Mouse (Mus musculus): ENCODE measurements around the gene Sh2d1b2.
A peak's percentile ranks its signal among the peaks of the same experiment; 100 is the strongest.
"Not testable (repeated sequence)": the region's sequence is repeated elsewhere in the genome, so short reads cannot be mapped to it uniquely, and the experiment has no call there.

Gene Sh2d1b2

GRCm38 (mm10) chr1:170232688-170233087 is at the start of gene Sh2d1b2:
Sh2d1b2 (plus strand) TSS chr1:170232749.
- not testable (repeated sequence) for DNase-seq (ENCODE audit: low spot score)

- DNase-seq (ENCODE audit: low spot score) = no peak
Observed at GRCm38 (mm10) chr1:170185137-170185536, 47.4 kb upstream of the Sh2d1b2 start.

- DNase-seq (ENCODE audit: low spot score) = no peak
Observed at GRCm38 (mm10) chr1:170186531-170186930, 46.0 kb upstream of the Sh2d1b2 start.

- no peak for DNase-seq (ENCODE audit: low spot score)
Observed at GRCm38 (mm10) chr1:170188601-170189000, 43.9 kb upstream of the Sh2d1b2 start.

GRCm38 (mm10) chr1:170190225-170190624 is 42.3 kb upstream of the Sh2d1b2 start:
- no peak for DNase-seq (ENCODE audit: low spot score)

GRCm38 (mm10) chr1:170191925-170192324 is 40.6 kb upstream of the Sh2d1b2 start:
- no peak for DNase-seq (ENCODE audit: low spot score)

GRCm38 (mm10) chr1:170196211-170196610 is 36.3 kb upstream of the Sh2d1b2 start:
- DNase-seq (ENCODE audit: low spot score) = no peak

GRCm38 (mm10) chr1:170200379-170200778 is 32.2 kb upstream of the Sh2d1b2 start:
- peak; percentile 55 for DNase-seq (ENCODE audit: low spot score)

- no peak for DNase-seq (ENCODE audit: low spot score)
Observed at GRCm38 (mm10) chr1:170206395-170206794, 26.2 kb upstream of the Sh2d1b2 start.

- no peak for DNase-seq (ENCODE audit: low spot score)
Observed at GRCm38 (mm10) chr1:170213181-170213879, 19.2 kb upstream of the Sh2d1b2 start.

GRCm38 (mm10) chr1:170214383-170214756 is 18.2 kb upstream of the Sh2d1b2 start:
- DNase-seq (ENCODE audit: low spot score) = no peak

- DNase-seq (ENCODE audit: low spot score) = peak; percentile 91
Observed at GRCm38 (mm10) chr1:170214757-170215522, 17.6 kb upstream of the Sh2d1b2 start, which contains the start of gene Uhmk1. Uhmk1 (minus strand) TSS chr1:170215397.

- no peak for DNase-seq (ENCODE audit: low spot score)
Observed at GRCm38 (mm10) chr1:170215590-170215989, 17.0 kb upstream of the Sh2d1b2 start.

- DNase-seq (ENCODE audit: low spot score) = peak; percentile 46
Observed at GRCm38 (mm10) chr1:170218091-170218884, 14.3 kb upstream of the Sh2d1b2 start.

- DNase-seq (ENCODE audit: low spot score) = no peak
Observed at GRCm38 (mm10) chr1:170220351-170220750, 12.2 kb upstream of the Sh2d1b2 start.

- no peak for DNase-seq (ENCODE audit: low spot score)
Observed at GRCm38 (mm10) chr1:170223276-170223675, 9.3 kb upstream of the Sh2d1b2 start.

- DNase-seq (ENCODE audit: low spot score) = no peak
Observed at GRCm38 (mm10) chr1:170245016-170245415, 12.5 kb downstream of the Sh2d1b2 start.

GRCm38 (mm10) chr1:170254893-170255559 is 22.5 kb downstream of the Sh2d1b2 start:
- no peak for DNase-seq (ENCODE audit: low spot score)

GRCm38 (mm10) chr1:170255560-170255910 is 23.0 kb downstream of the Sh2d1b2 start:
- DNase-seq (ENCODE audit: low spot score) = peak; percentile 91

- DNase-seq (ENCODE audit: low spot score) = no peak
Observed at GRCm38 (mm10) chr1:170270281-170270680, 37.7 kb downstream of the Sh2d1b2 start.

GRCm38 (mm10) chr1:170270696-170271095 is 38.1 kb downstream of the Sh2d1b2 start:
- DNase-seq (ENCODE audit: low spot score) = no peak

GRCm38 (mm10) chr1:170273252-170273651 is 40.7 kb downstream of the Sh2d1b2 start:
- DNase-seq (ENCODE audit: low spot score) = no peak

All from embryo, embryonic 10 days (tissue).